Mouse (Mus musculus) right cerebral cortex, postnatal 10 days (tissue): Measurements from ENCODE around the gene Col6a6.
"Not testable (repeated sequence)": the region's sequence is repeated elsewhere in the genome, so short reads cannot be mapped to it uniquely, and the experiment has no call there.

Experiments
- DNase-seq, 2 experiments: peaks; one replicate each; pipeline ENCODE4 v3.0.0; 2021; ENCODE audit warnings: low spot score in 2 of 2

Gene Col6a6

GRCm38 (mm10) chr9:105827791-105828385, at the start of gene Col6a6:
TSS of gene Col6a6 (minus strand) at chr9:105828160.
- DNase-seq, result no peak

GRCm38 (mm10) chr9:105876124-105876523, 48.2 kb upstream of the Col6a6 start:
- DNase-seq, result no peak

- no peak for DNase-seq
These were observed 43.7 kb upstream of the Col6a6 start for GRCm38 (mm10) chr9:105871643-105872042.

- DNase-seq, result peak; percentile 71 to 80
These were observed 29.8 kb upstream of the Col6a6 start for GRCm38 (mm10) chr9:105857773-105858172.

GRCm38 (mm10) chr9:105852778-105853065, 24.8 kb upstream of the Col6a6 start:
- DNase-seq, result no peak

GRCm38 (mm10) chr9:105852015-105852777, 24.2 kb upstream of the Col6a6 start:
- DNase-seq, result peak in 1 of 2 experiments; percentile 40

- no peak for DNase-seq
These were observed 23.1 kb upstream of the Col6a6 start for GRCm38 (mm10) chr9:105851011-105851410.

GRCm38 (mm10) chr9:105848396-105848795, 20.4 kb upstream of the Col6a6 start:
- DNase-seq, result no peak

- DNase-seq, result no peak
These were observed 19.3 kb upstream of the Col6a6 start for GRCm38 (mm10) chr9:105847261-105847660.

- DNase-seq, result not testable (repeated sequence)
These were observed 13.4 kb upstream of the Col6a6 start for GRCm38 (mm10) chr9:105841386-105841785.

- DNase-seq, result no peak
These were observed 11.2 kb upstream of the Col6a6 start for GRCm38 (mm10) chr9:105839147-105839515.

- DNase-seq, result no peak
These were observed 10.6 kb upstream of the Col6a6 start for GRCm38 (mm10) chr9:105838396-105839146.

GRCm38 (mm10) chr9:105835587-105835986, 7.6 kb upstream of the Col6a6 start:
- no peak for DNase-seq

- DNase-seq, result no peak
These were observed 6.8 kb upstream of the Col6a6 start for GRCm38 (mm10) chr9:105834799-105835198.

GRCm38 (mm10) chr9:105831291-105831690, 3.3 kb upstream of the Col6a6 start:
- no peak for DNase-seq

- DNase-seq, result no peak
These were observed 798 bp downstream of the Col6a6 start for GRCm38 (mm10) chr9:105827076-105827647.

- no peak for DNase-seq
These were observed 7.2 kb downstream of the Col6a6 start for GRCm38 (mm10) chr9:105820711-105821110.

- DNase-seq, result no peak
These were observed 8.7 kb downstream of the Col6a6 start for GRCm38 (mm10) chr9:105819155-105819709.

GRCm38 (mm10) chr9:105814436-105814835, 13.5 kb downstream of the Col6a6 start:
- DNase-seq, result no peak

GRCm38 (mm10) chr9:105811458-105811857, 16.5 kb downstream of the Col6a6 start:
- no peak for DNase-seq

- no peak for DNase-seq
These were observed 18.9 kb downstream of the Col6a6 start for GRCm38 (mm10) chr9:105808920-105809505.

- DNase-seq, result no peak
These were observed 24.5 kb downstream of the Col6a6 start for GRCm38 (mm10) chr9:105803416-105803815.
